Mouse (Mus musculus): ENCODE data around the gene Cwc25. TPM values are rescaled to one million over a fixed set of nuclear protein-coding genes. Genes with fewer than 3 reads are reported as not detected.

Cwc25 gene
- total RNA-seq, 2 experiments from 2014 or later: 8.8 to 13.8 TPM

DNA sequence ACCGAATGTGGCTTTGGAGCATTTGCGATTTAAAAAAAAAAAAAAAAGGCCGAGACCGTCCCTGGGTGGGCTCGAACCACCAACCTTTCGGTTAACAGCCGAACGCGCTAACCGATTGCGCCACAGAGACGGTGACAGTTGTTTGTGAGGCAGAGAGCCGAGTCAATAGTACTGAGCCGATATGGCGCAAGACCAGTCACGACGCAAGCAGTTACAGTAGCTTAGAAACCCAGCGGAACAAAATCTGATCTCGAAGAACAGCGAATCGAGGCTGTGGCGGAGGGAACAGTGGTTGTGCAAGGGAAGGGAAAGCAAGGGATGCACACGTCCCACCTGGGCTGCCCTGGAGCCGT lies 64.0 kb downstream of the Cwc25 start:
- ATAC-seq (replicated peaks; ENCODE audit: low FRiP score, poor library complexity, severe bottlenecking): 0 out of 2 replicates have a peak, but pooled peaks have one; percentile 16

DNA sequence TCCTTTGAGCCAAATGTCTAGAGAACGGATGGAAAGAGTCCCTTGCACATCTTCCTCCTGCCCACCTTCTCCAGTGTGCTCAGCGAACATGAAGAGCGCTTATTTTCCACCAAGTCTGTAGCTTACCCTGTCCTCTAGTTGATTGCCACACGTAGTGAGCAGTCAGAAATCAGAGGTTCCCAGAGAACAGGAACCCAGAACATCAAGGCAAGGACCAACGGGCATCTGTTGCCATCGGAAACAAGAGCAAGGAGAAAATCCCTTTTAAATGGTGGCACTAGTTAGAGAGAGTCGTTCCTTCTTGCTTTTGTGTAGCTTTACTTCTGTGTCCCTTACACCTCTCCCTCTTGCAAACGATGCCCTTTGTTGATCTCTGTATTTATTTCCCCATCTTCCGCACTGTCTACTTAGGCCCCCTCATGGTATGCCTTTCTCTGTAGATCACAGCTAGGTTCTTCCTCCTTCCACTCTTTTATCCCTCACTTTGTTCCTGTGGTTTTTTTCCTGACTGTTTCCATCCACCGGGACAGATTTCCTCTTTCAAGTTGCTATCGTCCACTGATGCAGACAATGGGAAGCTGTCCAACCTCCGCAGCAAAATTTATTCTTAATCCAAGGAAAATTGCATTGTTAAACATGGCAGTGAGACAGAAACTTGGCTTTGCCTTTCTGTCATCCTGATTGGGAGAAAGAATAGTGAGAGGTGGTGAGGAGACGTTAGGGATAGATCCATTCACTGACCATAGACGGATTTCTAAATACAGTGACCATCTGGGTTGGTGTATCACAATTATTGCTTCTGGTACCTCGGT lies 64.6 kb downstream of the Cwc25 start:
- no peak for ATAC-seq (replicated peaks; ENCODE audit: low FRiP score, poor library complexity, severe bottlenecking)

DNA sequence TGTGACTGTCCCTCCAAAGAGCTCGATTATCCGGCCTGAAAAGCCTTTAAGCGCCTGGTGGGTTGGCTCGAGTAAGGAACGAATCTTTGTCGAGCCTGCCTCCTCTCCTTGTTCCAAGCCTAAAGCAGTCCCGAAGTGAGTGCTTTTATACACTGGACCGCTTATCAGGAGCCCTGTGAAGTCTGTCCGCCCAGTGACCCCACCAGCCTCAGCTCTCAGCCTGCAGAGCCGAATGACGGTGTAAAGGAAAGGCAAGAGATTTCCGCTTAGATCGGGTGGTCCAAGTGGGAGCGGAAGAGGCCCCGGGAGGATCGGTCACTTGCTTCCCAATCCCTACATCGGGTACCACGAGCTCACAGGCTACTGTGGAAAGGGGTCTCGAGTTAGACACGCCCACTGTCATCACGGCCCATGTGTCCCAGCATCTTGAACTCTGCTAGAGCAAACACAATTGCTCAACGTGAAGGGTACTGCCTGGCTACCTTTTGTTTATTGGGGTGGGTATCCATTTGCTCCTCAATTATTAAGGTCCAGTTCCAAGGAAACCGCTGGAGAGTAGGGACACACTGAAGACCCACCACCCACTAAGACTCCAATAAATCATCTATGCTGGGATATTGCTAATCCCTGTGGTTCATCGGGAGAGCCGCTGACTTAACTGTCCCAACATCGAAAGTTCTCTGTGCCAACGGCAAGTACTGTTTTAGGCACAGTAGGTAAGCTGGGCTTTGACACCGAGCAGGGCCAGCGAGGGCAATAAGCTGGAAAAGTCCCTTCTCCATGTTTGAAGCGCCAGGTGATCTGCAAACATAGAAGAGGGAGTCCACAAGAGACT lies 65.4 kb downstream of the Cwc25 start:
- no peak for ATAC-seq (replicated peaks; ENCODE audit: low FRiP score, poor library complexity, severe bottlenecking)

DNA sequence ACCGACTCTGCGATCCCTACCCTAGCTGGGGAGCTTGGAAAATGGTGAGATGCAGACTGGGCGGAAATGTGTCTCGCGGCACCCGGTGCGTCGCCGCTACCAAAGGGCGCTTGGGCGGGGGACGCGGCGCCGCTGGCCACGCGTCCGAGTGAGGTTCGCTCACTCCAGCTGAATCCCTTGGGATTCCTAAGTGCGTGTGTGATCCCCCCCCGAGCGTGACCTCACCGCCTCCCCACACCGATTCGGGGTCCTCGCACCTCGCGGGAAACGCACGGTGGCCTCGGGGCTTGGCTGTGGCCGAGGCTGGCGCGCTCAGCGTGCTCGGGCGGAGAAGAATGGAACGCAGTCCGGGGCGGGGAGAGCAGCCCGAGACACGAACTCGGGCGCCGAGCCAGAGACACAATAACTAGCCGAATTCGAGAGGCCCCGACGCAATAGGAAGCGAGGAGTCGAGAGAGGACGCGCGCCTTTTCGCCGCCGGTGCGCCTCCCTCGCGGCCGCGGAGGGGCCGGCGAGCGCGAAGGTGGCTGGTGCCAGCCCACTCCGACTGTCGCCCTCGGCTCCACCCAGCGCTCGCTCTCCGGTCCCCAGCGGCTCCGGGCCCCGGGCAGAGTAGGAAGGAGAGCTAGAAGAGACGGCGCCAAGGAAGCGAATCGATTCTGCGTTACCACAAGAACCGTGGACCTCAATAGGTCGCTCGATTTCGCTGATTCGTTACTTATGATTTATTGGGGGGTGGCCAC lies 66.2 kb downstream of the Cwc25 start, which contains the start of gene Pcgf2:
TSS of gene Pcgf2 (minus strand) at position 495 of the 743 bp plus-strand sequence.
- no peak for ATAC-seq (replicated peaks; ENCODE audit: low FRiP score, poor library complexity, severe bottlenecking)

- no peak for ATAC-seq (replicated peaks; ENCODE audit: low FRiP score, poor library complexity, severe bottlenecking)
These were observed 66.7 kb downstream of the Cwc25 start for GRCm38 (mm10) chr11:97699626-97700002.

GRCm38 (mm10) chr11:97698741-97699611 lies 67.4 kb downstream of the Cwc25 start:
- ATAC-seq (replicated peaks; ENCODE audit: low FRiP score, poor library complexity, severe bottlenecking): no peak

- ATAC-seq (replicated peaks; ENCODE audit: low FRiP score, poor library complexity, severe bottlenecking): no peak
These were observed 68.3 kb downstream of the Cwc25 start for GRCm38 (mm10) chr11:97697891-97698529.

GRCm38 (mm10) chr11:97697199-97697890 lies 69.0 kb downstream of the Cwc25 start:
- ATAC-seq (replicated peaks; ENCODE audit: low FRiP score, poor library complexity, severe bottlenecking): no peak

DNA sequence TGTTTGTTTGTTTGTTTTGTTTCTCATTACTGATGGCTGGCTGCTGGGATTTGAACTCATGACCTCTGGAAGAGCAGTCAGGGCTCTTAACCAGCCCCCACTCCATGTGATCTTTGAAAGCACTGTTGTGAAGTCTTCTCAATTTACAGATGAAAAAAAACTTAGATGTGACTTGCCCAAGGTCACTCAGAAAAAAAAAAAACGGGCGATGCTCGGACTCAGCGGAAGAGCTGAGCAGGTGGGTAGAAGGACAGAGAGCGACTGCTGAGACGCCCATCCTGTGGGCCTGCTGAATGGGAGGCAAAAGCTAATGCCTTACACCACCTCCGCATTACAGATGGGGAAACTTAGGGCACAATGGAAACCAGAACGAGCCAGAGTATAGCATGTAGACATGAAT lies 69.7 kb downstream of the Cwc25 start:
- no peak for ATAC-seq (replicated peaks; ENCODE audit: low FRiP score, poor library complexity, severe bottlenecking)

- no peak for ATAC-seq (replicated peaks; ENCODE audit: low FRiP score, poor library complexity, severe bottlenecking)
These were observed 70.5 kb downstream of the Cwc25 start for GRCm38 (mm10) chr11:97695712-97696401.

Other genes with a start within 250 kb of the Cwc25 start
- gene Srcin1, start 190.4 kb downstream of the Cwc25 start, total RNA-seq (2015; ENCODE audit: low replicate concordance): not detected in 2 replicates
- gene Srcin1, start 190.4 kb downstream of the Cwc25 start, total RNA-seq (2017; ENCODE audit: low replicate concordance): not detected in 2 replicates
- 1.4 TPM in 1 of 2 replicates, not detected in the other for gene Epop, start 136.9 kb downstream of the Cwc25 start, total RNA-seq (2015; ENCODE audit: low replicate concordance)
- gene Epop, start 136.9 kb downstream of the Cwc25 start, total RNA-seq (2017; ENCODE audit: low replicate concordance): not detected in 2 replicates
- 2.1 and 9.7 TPM in 2 replicates for gene Mllt6, start 103.1 kb downstream of the Cwc25 start, total RNA-seq (2015; ENCODE audit: low replicate concordance)
- gene Mllt6, start 103.1 kb downstream of the Cwc25 start, total RNA-seq (2017; ENCODE audit: low replicate concordance): 1.3 and 3.9 TPM in 2 replicates
- gene Cisd3, start 80.7 kb downstream of the Cwc25 start, total RNA-seq (2015; ENCODE audit: low replicate concordance): 6.3 TPM in 1 of 2 replicates, not detected in the other
- not detected in 2 replicates for gene Cisd3, start 80.7 kb downstream of the Cwc25 start, total RNA-seq (2017; ENCODE audit: low replicate concordance)
- gene Pcgf2, start 66.1 kb downstream of the Cwc25 start, total RNA-seq (2015; ENCODE audit: low replicate concordance): 5.9 TPM in 1 of 2 replicates, not detected in the other
- 2.1 TPM in 1 of 2 replicates, not detected in the other for gene Pcgf2, start 66.1 kb downstream of the Cwc25 start, total RNA-seq (2017; ENCODE audit: low replicate concordance)
- gene Psmb3, start 63.2 kb downstream of the Cwc25 start, total RNA-seq (2015; ENCODE audit: low replicate concordance): 20.5 and 50.7 TPM in 2 replicates
- gene Psmb3, start 63.2 kb downstream of the Cwc25 start, total RNA-seq (2017; ENCODE audit: low replicate concordance): 7.9 and 45.8 TPM in 2 replicates
- 2.9 and 4.0 TPM in 2 replicates for gene Pip4k2b, start 21.9 kb downstream of the Cwc25 start, total RNA-seq (2015; ENCODE audit: low replicate concordance)
- gene Pip4k2b, start 21.9 kb downstream of the Cwc25 start, total RNA-seq (2017; ENCODE audit: low replicate concordance): 2.1 and 12.6 TPM in 2 replicates
- not detected in 2 replicates for gene 1700001P01Rik, start 9.4 kb upstream of the Cwc25 start, total RNA-seq (2015; ENCODE audit: low replicate concordance)
- gene 1700001P01Rik, start 9.4 kb upstream of the Cwc25 start, total RNA-seq (2017; ENCODE audit: low replicate concordance): not detected in 2 replicates
- 324 and 337 TPM in 2 replicates for gene Rpl23, start 15.9 kb upstream of the Cwc25 start, total RNA-seq (2015; ENCODE audit: low replicate concordance)
- 331 and 402 TPM in 2 replicates for gene Rpl23, start 15.9 kb upstream of the Cwc25 start, total RNA-seq (2017; ENCODE audit: low replicate concordance)
- gene Lasp1, start 32.4 kb upstream of the Cwc25 start, total RNA-seq (2015; ENCODE audit: low replicate concordance): 28.9 and 33.5 TPM in 2 replicates
- 14.8 and 57.0 TPM in 2 replicates for gene Lasp1, start 32.4 kb upstream of the Cwc25 start, total RNA-seq (2017; ENCODE audit: low replicate concordance)
- not detected in 2 replicates for gene B230217C12Rik, start 74.2 kb upstream of the Cwc25 start, total RNA-seq (2015; ENCODE audit: low replicate concordance)
- not detected in 2 replicates for gene B230217C12Rik, start 74.2 kb upstream of the Cwc25 start, total RNA-seq (2017; ENCODE audit: low replicate concordance)
- not detected in 2 replicates for gene Fbxo47, start 117.6 kb upstream of the Cwc25 start, total RNA-seq (2015; ENCODE audit: low replicate concordance)
- 0.61 and 0.64 TPM in 2 replicates for gene Fbxo47, start 117.6 kb upstream of the Cwc25 start, total RNA-seq (2017; ENCODE audit: low replicate concordance)
- 1.3 TPM in 1 of 2 replicates, not detected in the other for gene Plxdc1, start 219.9 kb upstream of the Cwc25 start, total RNA-seq (2015; ENCODE audit: low replicate concordance)
- 2.3 and 2.4 TPM in 2 replicates for gene Plxdc1, start 219.9 kb upstream of the Cwc25 start, total RNA-seq (2017; ENCODE audit: low replicate concordance)
- 8.8 and 24.5 TPM in 2 replicates for gene Arl5c, start 229.6 kb upstream of the Cwc25 start, total RNA-seq (2015; ENCODE audit: low replicate concordance)
- gene Arl5c, start 229.6 kb upstream of the Cwc25 start, total RNA-seq (2017; ENCODE audit: low replicate concordance): 9.6 and 17.5 TPM in 2 replicates